Mouse (Mus musculus): ENCODE results near the gene Tcf7l2.

Tcf7l2 gene

GRCm38 (mm10) chr19:55741439-55741928 is at the start of gene Tcf7l2:
Gene Tcf7l2 (plus strand): TSS chr19:55741820.
- peak; percentile 64 to 80 for DNase-seq (ENCODE audit: low spot score in 2 of 2)

GRCm38 (mm10) chr19:55694651-55695050 is 47.0 kb upstream of the Tcf7l2 start:
- no peak for DNase-seq (ENCODE audit: low spot score in 2 of 2)

GRCm38 (mm10) chr19:55695418-55695817 is 46.2 kb upstream of the Tcf7l2 start:
- DNase-seq (ENCODE audit: low spot score in 2 of 2): no peak

- DNase-seq (ENCODE audit: low spot score in 2 of 2): no peak
Observed at GRCm38 (mm10) chr19:55698892-55699291, 42.7 kb upstream of the Tcf7l2 start.

DNA sequence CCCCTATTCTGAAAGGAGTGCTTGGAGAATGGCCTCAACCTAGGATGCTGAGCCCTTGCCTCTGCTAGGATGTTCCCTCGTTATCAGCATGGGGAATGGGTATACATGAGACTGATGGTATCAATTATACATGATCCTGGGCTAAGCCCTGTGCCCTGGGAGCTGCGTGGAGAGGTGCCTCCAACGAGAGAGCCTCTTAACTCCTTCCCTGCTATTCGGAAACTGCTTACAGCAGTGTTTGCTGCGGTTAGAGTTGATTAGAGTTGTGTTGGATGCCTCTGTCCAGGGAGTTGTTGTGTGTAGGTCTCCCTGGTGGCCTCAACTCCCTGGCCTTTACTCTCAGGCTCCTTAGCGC is 41.4 kb upstream of the Tcf7l2 start:
- DNase-seq (ENCODE audit: low spot score in 2 of 2): no peak

GRCm38 (mm10) chr19:55700569-55701282 is 40.9 kb upstream of the Tcf7l2 start:
- no peak for DNase-seq (ENCODE audit: low spot score in 2 of 2)

- DNase-seq (ENCODE audit: low spot score in 2 of 2): no peak
Observed at GRCm38 (mm10) chr19:55701283-55701633, 40.4 kb upstream of the Tcf7l2 start.

DNA sequence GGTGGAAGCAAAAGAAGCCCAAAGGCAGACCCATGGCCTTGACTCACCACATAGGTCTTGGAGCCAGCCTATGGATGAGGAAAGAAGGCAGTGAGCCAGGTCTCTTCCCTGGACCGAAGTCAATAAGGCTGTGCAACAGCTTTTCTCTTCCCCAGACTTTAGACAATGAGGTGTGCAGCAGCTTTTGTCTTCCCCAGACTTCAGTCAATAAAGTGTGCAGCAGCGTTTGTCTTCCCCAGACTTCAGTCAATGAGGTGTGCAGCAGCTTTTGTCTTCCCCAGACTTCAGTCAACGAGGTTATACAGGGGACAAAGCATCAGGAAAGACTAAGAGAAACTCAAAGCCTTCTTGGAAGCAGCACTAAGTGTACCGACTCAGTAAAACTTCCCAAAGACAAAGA is 39.5 kb upstream of the Tcf7l2 start:
- no peak for DNase-seq (ENCODE audit: low spot score in 2 of 2)

DNA sequence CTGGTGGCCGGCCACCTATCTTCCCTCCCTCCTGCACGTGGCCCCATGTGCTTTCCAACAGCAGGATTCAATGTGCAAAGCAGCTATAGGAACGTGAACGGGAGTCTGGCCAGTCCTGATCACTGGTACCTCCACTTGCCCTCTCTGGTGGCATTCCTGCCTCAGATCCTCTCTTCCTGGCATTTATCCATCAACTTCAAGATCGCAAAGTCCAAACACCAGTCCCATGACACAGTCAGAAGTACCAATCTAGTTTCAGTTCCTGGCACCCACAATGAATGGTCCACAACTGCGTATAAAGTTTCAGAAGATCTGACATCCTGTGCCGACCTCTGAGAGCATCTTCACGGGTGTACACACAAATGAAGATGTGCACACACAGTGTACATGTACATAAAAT is 38.9 kb upstream of the Tcf7l2 start:
- no peak for DNase-seq (ENCODE audit: low spot score in 2 of 2)

DNA sequence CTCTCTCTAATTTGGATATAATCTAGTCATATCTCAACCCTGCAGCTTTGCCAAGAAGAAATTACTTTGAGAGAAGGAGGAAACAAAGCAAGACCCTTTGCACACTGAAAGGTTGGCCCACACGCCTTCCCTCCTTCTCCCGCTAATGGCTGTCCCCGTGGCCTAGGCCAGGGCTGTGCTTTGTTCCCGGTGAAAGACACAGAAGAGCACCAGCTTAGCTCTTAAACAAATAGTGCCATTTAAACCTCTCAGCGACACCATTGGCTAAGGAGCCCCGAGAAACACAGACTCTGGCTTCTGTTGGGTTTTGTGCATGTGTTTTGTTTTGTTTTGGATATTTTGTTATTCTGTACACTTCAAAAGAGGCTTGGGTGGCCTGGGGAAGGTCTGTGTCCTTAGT is 37.5 kb upstream of the Tcf7l2 start:
- no peak for DNase-seq (ENCODE audit: low spot score in 2 of 2)

DNA sequence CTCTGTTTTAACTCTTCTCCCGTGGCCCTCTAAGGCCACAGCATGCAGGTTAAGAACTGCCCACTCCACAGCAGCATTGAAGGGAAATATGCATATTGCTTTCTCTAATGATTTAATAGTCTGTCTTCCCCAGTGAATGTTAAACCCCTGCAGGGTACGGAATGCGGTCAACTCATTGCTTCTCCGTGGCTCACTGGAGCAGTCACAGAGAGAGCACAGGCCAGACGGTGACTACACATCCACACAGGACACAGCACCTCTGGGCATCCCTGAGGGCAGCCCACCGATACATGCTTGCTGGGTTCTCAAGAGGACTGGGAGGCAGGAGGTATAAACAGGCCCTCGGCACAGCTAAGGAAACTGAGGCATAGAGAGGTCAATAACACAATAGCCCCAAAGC is 35.3 kb upstream of the Tcf7l2 start:
- DNase-seq (ENCODE audit: low spot score in 2 of 2): no peak

- DNase-seq (ENCODE audit: low spot score in 2 of 2): no peak
Observed at GRCm38 (mm10) chr19:55706806-55707205, 34.8 kb upstream of the Tcf7l2 start.

- DNase-seq (ENCODE audit: low spot score in 2 of 2): no peak
Observed at GRCm38 (mm10) chr19:55708031-55708554, 33.5 kb upstream of the Tcf7l2 start.

DNA sequence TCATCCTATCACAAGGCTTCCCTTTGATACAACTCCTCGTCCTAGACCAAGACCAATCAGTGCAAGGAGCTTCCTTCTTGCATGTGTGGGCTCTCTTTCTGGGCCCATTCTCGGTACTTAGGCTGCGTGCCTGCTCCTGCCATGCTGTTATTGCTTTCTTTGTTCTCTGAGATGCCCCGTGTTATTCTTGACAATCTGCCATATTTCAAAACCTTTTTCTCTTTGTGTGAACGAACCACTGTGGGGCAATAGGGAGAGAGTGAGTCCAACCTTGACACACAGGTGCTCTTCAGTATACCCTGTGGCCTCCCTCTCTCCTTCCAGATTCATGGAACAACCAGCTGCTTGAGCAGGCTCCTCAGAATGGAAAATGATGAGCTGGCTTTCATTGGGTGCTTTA is 30.8 kb upstream of the Tcf7l2 start:
- DNase-seq (ENCODE audit: low spot score in 2 of 2): no peak

DNA sequence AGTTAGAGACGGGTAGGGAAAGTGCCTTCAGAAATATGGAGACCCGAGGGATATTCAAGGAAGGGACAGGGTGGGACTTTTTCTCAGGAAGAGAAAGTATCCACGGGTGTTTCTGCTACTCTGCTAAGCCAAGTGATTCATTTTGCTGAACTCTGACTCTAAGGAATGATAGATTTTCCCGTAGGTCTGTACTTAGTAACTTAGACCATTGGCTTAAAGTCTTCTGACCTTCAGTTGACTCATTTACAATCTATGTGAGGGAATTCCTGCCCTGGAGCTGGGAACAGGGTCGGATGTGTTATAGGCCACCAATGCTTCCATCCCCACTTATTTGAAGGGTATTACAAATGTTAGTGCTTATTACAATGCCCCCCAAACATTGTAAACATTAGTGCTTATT is 29.9 kb upstream of the Tcf7l2 start:
- no peak for DNase-seq (ENCODE audit: low spot score in 2 of 2)

DNA sequence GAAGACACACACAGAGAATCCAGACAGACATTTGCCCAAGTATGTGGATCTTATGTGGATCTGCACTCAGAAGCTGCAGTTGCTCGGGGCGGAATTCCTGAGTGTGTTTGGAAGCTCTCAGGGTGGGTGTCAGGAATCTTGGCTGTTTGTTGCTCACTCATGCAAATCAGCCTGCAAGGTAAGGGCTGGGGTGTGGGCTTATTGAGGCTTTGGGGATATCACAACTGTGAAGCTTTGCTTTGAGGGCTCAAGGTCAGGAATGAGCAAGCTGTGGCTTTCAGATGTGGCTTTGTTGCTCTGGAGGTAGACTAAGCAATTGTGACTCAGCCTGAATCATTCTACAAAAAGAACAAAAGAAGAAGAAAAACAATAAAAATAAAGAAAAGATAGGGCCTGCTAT is 28.9 kb upstream of the Tcf7l2 start:
- no peak for DNase-seq (ENCODE audit: low spot score in 2 of 2)

DNA sequence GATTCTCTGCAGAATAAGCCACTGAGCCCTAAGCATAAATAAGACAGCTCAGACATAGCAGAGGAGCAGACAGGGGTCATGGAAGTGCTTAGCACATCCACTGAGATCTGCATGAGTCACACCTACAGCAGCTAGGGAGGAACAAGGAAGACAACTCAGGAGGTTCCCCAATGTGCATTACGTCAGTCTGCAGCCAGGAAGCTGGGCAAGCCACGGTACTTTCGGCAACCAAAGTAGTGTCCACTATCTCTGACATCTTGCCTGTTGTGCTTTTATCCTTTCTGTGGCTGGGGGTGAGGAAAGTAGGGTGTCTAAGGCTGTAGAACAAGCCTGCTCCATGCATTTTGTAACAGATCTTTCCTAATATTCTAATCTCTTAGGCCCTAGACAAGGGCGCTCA is 27.6 kb upstream of the Tcf7l2 start:
- no peak for DNase-seq (ENCODE audit: low spot score in 2 of 2)

DNA sequence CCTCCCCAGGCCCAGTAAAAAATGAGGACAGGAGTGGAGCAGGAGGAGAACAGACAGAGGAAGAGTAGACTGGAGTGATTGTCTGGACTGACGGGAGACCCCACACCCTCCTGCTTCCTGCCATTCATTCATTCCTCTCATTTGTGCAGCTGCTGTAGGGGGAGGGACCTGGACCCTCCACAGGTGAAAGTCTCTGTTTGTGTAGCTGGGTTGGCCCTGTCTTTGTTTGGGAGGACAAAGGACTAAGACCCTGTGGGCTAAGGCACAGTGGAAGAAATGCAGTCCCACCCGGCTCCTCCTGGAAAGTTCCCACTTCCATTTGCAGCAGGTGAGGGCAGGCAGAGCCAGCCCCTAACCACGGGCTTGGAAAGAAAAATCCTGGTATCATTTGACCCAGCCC is 27.0 kb upstream of the Tcf7l2 start:
- DNase-seq (ENCODE audit: low spot score in 2 of 2): no peak

GRCm38 (mm10) chr19:55719083-55719482 is 22.5 kb upstream of the Tcf7l2 start:
- DNase-seq (ENCODE audit: low spot score in 2 of 2): no peak

DNA sequence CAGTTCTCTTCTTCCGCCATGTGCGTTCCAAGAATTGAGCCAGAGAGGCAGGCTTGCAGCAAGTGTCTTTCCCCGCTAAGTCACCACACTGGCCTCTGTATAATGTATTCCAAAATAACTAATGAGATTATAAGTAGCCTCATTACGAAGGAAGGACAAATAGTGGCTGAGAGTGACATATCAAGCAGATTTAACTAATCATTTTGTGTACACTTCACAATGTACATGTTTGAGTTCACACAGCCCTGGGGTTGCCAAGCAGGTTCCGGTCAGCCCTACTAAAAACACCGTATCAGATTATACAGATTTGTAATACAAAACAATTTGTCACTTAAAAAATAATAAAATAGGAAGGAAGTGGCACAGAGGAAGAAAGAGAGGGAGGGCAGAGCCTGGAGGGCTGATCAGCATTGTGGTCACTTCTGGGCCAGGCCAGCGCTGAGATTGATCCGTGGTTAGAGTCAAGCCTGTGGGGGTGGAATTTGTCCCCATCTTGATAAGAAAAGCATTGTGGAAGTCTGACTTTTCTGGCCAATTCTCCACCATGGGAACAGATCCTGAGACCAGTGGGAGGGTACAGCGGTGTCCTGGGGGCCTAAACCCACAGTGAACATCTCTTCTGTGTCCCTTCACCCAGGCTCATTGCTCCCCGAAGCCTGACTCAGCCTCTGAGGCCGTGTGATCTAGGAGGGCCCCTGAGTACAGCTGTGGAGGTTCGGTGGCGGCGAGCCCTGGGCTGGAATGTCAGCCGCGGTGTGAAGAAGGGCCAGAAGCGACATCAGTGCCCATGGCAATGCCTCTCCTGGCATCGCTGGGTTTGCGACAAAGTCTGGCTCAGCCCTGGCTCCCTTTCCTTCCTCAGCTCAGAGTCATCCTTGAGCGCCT is 21.9 kb upstream of the Tcf7l2 start:
- DNase-seq (ENCODE audit: low spot score in 2 of 2): no peak

GRCm38 (mm10) chr19:55720409-55721092 is 21.1 kb upstream of the Tcf7l2 start:
- no peak for DNase-seq (ENCODE audit: low spot score in 2 of 2)

- no peak for DNase-seq (ENCODE audit: low spot score in 2 of 2)
Observed at GRCm38 (mm10) chr19:55722376-55722775, 19.2 kb upstream of the Tcf7l2 start.
